Mouse (Mus musculus) kidney, adult 2 months (tissue): ENCODE measurements around the gene Baz1a.

Source experiments
- CTCF ChIP-seq: fragments of 200-500 bp; conservative IDR thresholded peaks from 2 replicates; pipeline ENCODE4 v1.5.1; 2011; ENCODE audit warnings: low read depth, mild to moderate bottlenecking, control low read depth, low read length, moderate library complexity, mixed read lengths; ENCODE audit not compliant: insufficient read depth, insufficient read length
- POLR2A ChIP-seq: fragments of 200-500 bp; IDR thresholded peaks from one replicate; pipeline ENCODE4 v1.6.1; 2011; ENCODE audit warnings: low read depth, low read length, control low read depth

GRCm38 (mm10) chr12:55056703-55057102 lies 42.6 kb upstream of the Baz1a start:
- TF ChIP-seq CTCF: no peak
- no peak for TF ChIP-seq POLR2A
